Mouse (Mus musculus) lung, embryonic 15.5 days (tissue): ENCODE results near the gene Nkx6-2. TPM values are rescaled to one million over a fixed set of nuclear protein-coding genes. Genes with fewer than 3 reads are reported as not detected.

ENCODE experiments used
- ATAC-seq: fragments of 200-750 bp; cut with Nextera tagmentation; 2 replicates; pipeline ENCODE4 v1.8.0; 2017; ENCODE audit warnings: moderate number of reproducible peaks, borderline replicate concordance; ENCODE audit not compliant: low FRiP score, low TSS enrichment; ENCODE audit errors: extremely low read depth
- H3K27ac ChIP-seq: fragments of 300-500 bp; sonication (generic); 2 replicates; pipeline ENCODE4 v1.5.1; 2015; ENCODE audit warnings: moderate library complexity, mild to moderate bottlenecking, inconsistent platforms
- H3K27me3 ChIP-seq: fragments of 300-500 bp; sonication (generic); 2 replicates; pipeline ENCODE4 v1.6.1; 2015; ENCODE audit warnings: inconsistent platforms
- H3K36me3 ChIP-seq: fragments of 300-500 bp; sonication (generic); 2 replicates; pipeline ENCODE4 v1.6.1; 2015; ENCODE audit warnings: inconsistent platforms
- H3K4me1 ChIP-seq: fragments of 300-500 bp; sonication (generic); 2 replicates; pipeline ENCODE4 v1.6.1; 2015; ENCODE audit warnings: inconsistent platforms
- H3K4me2 ChIP-seq: fragments of 300-500 bp; sonication (generic); 2 replicates; pipeline ENCODE4 v1.6.1; 2015; ENCODE audit warnings: inconsistent platforms, mild to moderate bottlenecking, moderate library complexity
- H3K4me3 ChIP-seq: fragments of 300-500 bp; sonication (generic); 2 replicates; pipeline ENCODE4 v1.5.1; 2015; ENCODE audit warnings: mild to moderate bottlenecking, inconsistent platforms
- H3K9ac ChIP-seq: fragments of 300-500 bp; sonication (generic); 2 replicates; pipeline ENCODE4 v1.6.1; 2015; ENCODE audit warnings: inconsistent platforms
- H3K9me3 ChIP-seq: fragments of 300-500 bp; sonication (generic); 2 replicates; pipeline ENCODE4 v1.6.1; 2016; ENCODE audit warnings: inconsistent platforms
- WGBS: fragments of 180-500 bp; shearing (Covaris S2); methylation state at CpG from one replicate; pipeline ENCODE4 v1.1.7; 2015; 5-methylcytosine and 5-hydroxymethylcytosine counted together
- polyA plus RNA-seq: library from polyadenylated mRNA; unstranded; fragments of >200 nt; fragmentation: Nextera tagmentation; extraction: Ambion mirVana; gene quantifications from 2 replicates; pipeline ENCODE4 v1.2.1, GENCODE M21; 2015

Gene Nkx6-2
- polyA plus RNA-seq, 1 experiment from 2014 or later: 0.20 TPM

- 72% methylated on average over 2 of the region's 2 CpGs for WGBS
- Histone ChIP-seq H3K27me3 (no peaks in the 10 kb centered on the region), H3K9me3 (no peaks in the 10 kb centered on the region)
Observed at GRCm38 (mm10) chr7:139538541-139538940, 44.1 kb downstream of the Nkx6-2 start.

DNA sequence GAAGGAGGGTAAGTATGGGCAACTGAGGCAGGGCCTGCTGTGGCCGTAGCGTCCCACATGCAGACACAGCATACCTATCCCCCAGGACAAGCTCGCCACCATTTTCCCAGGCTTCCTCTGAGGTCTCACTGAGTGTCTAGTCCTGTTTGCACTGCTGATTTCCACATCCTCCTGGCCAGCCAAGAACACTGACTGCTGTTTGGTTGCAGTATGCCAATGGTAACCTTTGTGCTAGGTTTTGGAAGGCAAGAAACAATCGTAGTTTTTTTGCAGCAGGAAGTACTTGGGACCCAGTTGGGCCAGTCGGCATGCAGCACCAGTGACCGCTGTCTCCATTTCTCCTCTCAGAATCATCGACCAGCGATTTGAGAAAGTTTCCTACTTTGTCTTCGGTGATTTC lies 44.8 kb downstream of the Nkx6-2 start:
- Histone ChIP-seq H3K4me1 (no peaks in the 10 kb centered on the region), H3K4me3 (no peak overlapping the region), H3K4me2 (no peak overlapping the region), H3K9me3 (no peaks in the 10 kb centered on the region), H3K9ac (no peak overlapping the region), H3K27me3 (no peaks in the 10 kb centered on the region), H3K36me3 (0 out of 2 replicates have a peak, but pooled peaks cover 4% of the 10 kb centered on the region), H3K27ac (no peak overlapping the region)
- ATAC-seq: no peak
- 94% methylated on average over 9 of the region's 9 CpGs for WGBS

More at GRCm38 (mm10) chr7:139538541-139538940, 44.1 kb downstream of the Nkx6-2 start:
- H3K27ac ChIP-seq: no peak overlapping the region
- H3K4me3 ChIP-seq: no peak overlapping the region
- no peak overlapping the region for H3K9ac ChIP-seq
- ATAC-seq: no peak
- H3K4me2 ChIP-seq: no peak overlapping the region
- 0 out of 2 replicates have a peak, but pooled peaks cover 4% of the 10 kb centered on the region for H3K36me3 ChIP-seq
- H3K4me1 ChIP-seq: no peaks in the 10 kb centered on the region

GRCm38 (mm10) chr7:139536831-139537230 lies 45.8 kb downstream of the Nkx6-2 start:
- no peak for ATAC-seq
- Histone ChIP-seq H3K4me3 (no peak overlapping the region), H3K27me3 (no peaks in the 10 kb centered on the region), H3K4me2 (no peak overlapping the region), H3K9ac (no peak overlapping the region), H3K36me3 (0 out of 2 replicates have a peak, but pooled peaks cover 1% of the 10 kb centered on the region), H3K9me3 (no peaks in the 10 kb centered on the region), H3K27ac (no peak overlapping the region), H3K4me1 (no peaks in the 10 kb centered on the region)
- 95% methylated on average over 2 of the region's 2 CpGs for WGBS

GRCm38 (mm10) chr7:139536331-139536730 lies 46.3 kb downstream of the Nkx6-2 start:
- WGBS: 84% methylated on average over 5 of the region's 5 CpGs
- Histone ChIP-seq H3K4me1 (no peaks in the 10 kb centered on the region), H3K4me2 (no peak overlapping the region), H3K36me3 (no peaks in the 10 kb centered on the region), H3K4me3 (no peak overlapping the region), H3K27me3 (no peaks in the 10 kb centered on the region), H3K9ac (no peak overlapping the region), H3K9me3 (no peaks in the 10 kb centered on the region), H3K27ac (no peak overlapping the region)
- no peak for ATAC-seq

DNA sequence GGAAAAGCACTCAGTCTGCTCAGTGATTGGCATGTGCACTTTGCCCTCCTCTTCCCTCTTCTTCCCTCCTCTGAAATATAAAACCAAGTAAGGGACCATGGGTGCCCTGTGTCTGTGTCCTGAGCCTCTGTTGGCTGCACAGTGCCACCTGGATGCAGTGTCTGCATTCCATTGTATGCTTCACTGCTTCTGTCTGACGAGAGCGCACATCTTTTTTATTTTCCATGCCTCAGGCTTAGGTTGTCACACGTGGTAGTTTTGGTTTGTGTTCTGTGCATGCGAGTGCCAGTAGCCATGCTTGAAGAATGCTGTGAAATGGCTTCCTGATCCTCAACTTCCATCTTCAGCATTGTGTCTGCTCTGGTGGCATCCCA lies 51.2 kb downstream of the Nkx6-2 start:
- 84% methylated on average over 4 of the region's 4 CpGs for WGBS

GRCm38 (mm10) chr7:139530591-139531427 lies 51.8 kb downstream of the Nkx6-2 start:
- Histone ChIP-seq H3K4me3 (no peak overlapping the region), H3K27me3 (no peaks in the 10 kb centered on the region), H3K27ac (no peak overlapping the region), H3K9me3 (no peaks in the 10 kb centered on the region), H3K4me2 (no peak overlapping the region), H3K4me1 (no peaks in the 10 kb centered on the region), H3K9ac (no peak overlapping the region), H3K36me3 (peaks cover 17% of the 10 kb centered on the region)
- WGBS: 60% methylated on average over 16 of the region's 16 CpGs
- no peak for ATAC-seq

More for the DNA sequence above, 51.2 kb downstream of the Nkx6-2 start:
- no peak overlapping the region for H3K27ac ChIP-seq
- no peaks in the 10 kb centered on the region for H3K9me3 ChIP-seq
- no peaks in the 10 kb centered on the region for H3K27me3 ChIP-seq
- peaks cover 11% of the 10 kb centered on the region for H3K36me3 ChIP-seq
- no peak overlapping the region for H3K9ac ChIP-seq
- no peaks in the 10 kb centered on the region for H3K4me1 ChIP-seq
- ATAC-seq: no peak
- H3K4me2 ChIP-seq: no peak overlapping the region
- H3K4me3 ChIP-seq: no peak overlapping the region

Other genes with a start within 250 kb of the Nkx6-2 start
- gene Inpp5a, start 193.7 kb downstream of the Nkx6-2 start, polyA plus RNA-seq: 31.2 and 35.9 TPM in 2 replicates
- gene Cfap46, start 101.0 kb upstream of the Nkx6-2 start, polyA plus RNA-seq: 0.82 and 1.3 TPM in 2 replicates